Mouse (Mus musculus) urinary bladder, postnatal 10 days (tissue): ENCODE results near the gene Olfr106-ps.

Experiments used
- DNase-seq: peaks from one replicate; pipeline ENCODE4 v3.0.0; 2022; ENCODE audit warnings: low spot score

Gene Olfr106-ps

DNA sequence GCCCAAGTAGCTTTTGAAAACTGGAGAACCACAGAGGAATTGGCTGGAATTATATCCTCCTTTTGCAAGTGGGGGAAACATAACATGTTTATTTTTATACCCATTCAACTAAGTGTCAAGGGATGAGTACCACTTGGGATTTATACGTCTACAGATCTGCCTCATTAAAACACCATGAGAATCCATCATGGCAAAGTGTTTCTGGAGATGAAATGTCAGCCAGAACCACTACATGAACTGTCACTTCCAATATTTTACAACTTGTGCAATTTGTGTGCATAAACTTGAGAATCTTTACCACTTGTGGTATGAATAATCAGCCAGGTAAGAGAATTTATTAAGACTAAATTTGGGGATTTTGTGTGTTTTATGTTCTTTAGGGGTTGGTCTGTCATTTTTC is at the start of gene Olfr106-ps:
TSS of gene Olfr106-ps (plus strand) at position 301 of the 400 bp plus-strand sequence.
- no peak for DNase-seq

DNA sequence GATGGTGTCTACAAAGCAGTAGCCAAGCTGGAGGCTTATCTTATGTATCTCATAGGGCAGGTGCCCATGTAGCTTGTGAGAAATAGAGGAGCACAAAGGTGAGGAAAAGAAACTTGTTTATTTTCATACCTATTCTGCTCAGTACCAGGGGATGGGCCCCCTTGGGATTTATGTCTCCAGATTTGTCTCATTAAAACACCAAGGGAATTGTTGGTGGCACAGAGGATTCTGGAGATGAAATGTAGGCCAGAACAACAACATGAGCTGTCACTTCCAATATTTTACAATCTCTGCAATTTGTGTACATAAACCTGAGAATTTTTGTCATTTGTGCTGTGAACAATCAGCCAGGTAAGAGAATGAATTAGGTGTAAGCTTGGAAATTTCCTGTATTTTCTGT is 30.9 kb upstream of the Olfr106-ps start, which contains the start of gene Olfr104-ps:
TSS of gene Olfr104-ps (plus strand) at position 301 of the 400 bp plus-strand sequence.
- no peak for DNase-seq

DNA sequence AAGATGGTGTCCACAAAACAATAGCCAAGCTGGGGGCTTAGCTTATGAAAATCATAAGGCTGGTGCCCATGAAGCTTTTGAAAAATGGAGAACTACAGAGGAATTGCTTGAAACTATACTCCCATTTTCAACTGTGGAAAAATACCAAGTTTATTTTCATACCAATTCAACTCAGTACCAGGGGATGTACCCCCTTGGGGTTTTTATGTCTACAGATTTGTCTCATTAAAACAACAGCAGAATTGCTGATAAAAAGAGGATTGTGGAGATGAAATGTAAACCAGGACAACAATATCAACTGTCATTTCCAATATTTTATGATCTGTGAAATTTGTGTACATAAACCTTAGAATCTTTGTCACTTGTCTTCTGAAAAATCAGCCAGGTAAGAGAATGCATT is 11.5 kb upstream of the Olfr106-ps start, which contains the start of gene Olfr105-ps:
TSS of gene Olfr105-ps (plus strand) at position 301 of the 400 bp plus-strand sequence.
- no peak for DNase-seq

DNA sequence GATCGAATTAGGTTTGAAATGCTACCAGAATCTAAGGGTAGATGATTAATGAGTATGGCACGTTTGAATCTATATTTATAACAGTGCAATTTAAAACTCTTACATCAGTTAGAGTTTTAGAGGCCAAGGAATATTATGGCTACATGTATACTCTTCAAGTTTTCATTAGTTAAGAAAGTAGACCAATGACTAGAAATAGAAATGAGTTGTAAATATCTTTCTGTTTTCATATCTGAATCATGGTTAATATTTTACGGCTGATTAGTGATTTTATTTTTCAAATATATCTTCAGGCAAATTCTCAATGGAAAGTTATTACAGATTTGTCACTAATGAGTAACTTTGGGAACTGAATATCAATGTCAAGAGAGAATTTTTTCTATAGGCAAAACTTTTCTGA is 8.7 kb downstream of the Olfr106-ps start, which contains the start of gene Olfr107:
TSS of gene Olfr107 (plus strand) at position 301 of the 400 bp plus-strand sequence.
- DNase-seq: no peak

DNA sequence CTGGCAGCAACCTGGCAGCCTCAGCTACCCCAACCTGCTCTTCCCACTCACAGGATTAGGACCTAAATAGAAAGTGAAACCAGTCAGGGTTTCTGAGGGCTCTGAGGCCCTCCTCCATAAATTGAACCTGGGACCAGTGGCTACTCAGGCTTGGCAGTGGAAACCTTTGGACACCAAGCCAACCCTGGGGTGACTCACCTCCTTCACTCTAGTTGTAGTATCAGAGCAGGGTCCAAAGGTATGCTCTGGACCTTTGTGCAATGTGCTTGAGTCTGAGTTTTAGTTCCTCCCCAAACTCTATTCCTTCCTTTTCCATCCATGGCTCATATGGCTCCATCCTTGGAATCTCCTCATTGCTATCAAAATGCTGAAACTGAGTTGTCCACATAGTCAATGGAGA is 23.2 kb downstream of the Olfr106-ps start:
- no peak for DNase-seq

DNA sequence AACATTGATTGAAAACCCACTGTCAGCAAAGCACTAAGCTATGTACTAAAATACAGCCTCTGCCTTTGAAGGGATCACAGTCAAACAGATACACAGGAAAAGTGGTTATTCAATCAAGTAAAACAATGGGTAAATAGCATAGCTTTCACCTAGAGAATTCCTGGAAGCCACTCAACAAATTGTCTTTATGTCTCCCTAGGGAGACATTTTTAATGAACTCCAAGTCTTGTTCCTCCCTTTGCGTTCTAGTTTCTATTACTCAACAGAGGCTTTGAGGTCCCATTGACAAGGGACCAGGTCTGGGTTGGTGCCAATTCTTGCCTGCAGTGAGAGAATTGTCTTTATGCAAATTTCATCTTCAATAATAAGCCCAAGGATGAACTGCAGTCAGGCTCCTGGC is 55.0 kb downstream of the Olfr106-ps start, which contains the start of gene Olfr108:
TSS of gene Olfr108 (plus strand) at position 301 of the 400 bp plus-strand sequence.
- DNase-seq: no peak
